Mouse (Mus musculus) CD4-positive helper T cell, adult 2 months (primary cell): ENCODE measurements around the gene Ndufa8.

Experiments used
- DNase-seq: peaks from one replicate; pipeline ENCODE4 v3.0.0-alpha.2; 2012; ENCODE audit warnings: low read depth, missing footprints, low spot score

Ndufa8 gene

DNA sequence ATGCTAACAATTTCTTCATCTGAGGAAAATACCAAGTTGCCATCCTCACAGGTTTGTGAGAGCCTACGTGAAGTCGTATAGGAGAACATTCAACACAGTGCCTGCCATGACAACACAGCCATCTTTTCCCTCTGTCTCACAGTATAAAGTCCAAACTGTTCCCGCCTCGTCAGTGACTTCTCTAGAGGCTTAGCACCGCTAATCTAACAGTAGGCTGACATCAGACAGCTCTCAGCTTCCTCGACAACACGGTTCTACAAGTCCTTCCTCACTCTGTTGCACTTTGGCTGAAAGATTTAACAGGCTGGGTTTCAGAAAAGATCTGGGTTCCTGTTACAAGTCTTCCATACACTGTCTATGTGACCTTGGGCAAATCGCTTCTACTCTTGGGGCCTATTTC lies 1.0 kb downstream of the Ndufa8 start:
- DNase-seq, result no peak

DNA sequence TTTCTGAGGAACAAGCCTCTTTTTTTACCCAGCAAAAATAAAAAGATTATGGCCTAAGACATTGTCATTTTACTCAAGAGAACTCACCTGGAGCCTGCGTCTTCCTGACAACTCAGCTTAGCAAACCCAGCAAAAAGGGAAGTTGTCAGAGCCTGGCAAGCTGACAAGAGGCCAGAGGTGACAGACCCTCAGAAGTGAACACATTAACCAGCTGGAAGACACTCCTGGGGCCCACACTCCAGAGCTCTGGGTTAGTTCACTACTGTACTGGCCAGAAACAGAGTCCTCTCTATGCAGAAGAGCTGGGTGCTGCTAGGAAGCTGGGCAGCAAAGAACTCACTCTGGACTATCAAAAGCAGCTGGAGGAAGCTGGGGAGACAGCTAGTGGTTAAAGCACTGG lies 8.3 kb downstream of the Ndufa8 start:
- no peak for DNase-seq

DNA sequence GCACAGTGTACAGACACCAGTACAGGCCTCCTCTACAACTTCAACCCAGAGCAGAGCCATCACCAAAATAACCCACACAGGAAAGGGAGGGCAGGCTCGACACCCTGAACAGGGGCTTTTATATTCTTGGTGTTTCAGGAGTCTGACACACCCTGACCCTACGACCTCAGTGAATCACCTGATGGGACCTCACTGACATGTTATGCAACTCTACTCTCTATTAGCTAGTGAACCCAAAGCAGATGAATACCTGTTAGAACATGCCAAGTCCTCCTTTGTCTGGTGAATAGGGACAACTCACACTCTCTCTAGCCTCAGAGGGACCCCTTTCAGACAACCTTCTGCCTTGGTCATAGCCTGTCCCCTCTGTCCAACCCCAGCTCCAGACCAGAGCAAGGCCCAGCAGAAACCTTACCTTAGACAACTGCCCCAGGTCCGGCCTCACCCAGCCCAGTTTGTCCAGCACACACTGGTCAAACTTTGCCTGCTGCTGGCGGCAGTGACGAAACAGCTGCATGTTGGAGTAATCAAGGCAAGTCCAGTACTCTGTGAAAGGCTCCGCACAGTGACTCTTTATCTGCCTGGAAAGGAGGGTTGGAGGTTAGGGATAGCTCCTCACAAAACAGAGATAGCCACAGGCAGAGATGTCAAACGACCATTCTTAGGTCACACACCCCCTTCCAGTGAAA lies 9.8 kb downstream of the Ndufa8 start:
- DNase-seq, result no peak

DNA sequence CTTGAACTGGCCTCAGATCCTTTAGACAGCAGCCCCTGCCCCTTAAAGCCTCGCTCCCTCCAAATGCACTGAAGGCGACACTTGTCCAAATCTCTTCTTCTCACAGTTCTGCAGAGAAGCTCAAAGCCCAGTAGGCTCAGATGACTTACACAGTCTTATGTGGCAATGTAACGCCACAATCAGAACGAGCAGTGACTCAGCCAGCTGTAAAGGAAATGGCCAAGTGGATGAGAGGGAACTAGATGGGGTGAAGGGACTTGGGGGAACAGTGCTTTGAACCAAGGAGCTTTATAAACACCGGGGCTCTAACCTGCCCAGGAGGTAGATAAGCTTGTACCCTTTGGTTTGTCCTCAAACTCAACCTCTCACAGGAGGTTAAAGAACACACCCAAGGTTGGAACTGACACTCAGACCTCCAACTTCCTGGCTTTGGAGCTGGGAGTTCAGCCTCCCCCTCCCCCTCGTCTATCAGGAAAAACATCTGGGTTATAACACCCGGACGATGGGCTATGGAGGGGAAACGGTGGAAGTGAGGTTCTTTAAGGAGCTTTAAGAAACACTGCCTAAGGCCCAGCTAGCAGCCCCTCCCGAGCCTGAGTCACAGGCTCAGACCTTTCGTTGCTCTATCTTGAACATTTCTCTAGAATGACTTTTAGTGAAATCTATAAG lies 13.7 kb downstream of the Ndufa8 start:
- DNase-seq, result no peak

DNA sequence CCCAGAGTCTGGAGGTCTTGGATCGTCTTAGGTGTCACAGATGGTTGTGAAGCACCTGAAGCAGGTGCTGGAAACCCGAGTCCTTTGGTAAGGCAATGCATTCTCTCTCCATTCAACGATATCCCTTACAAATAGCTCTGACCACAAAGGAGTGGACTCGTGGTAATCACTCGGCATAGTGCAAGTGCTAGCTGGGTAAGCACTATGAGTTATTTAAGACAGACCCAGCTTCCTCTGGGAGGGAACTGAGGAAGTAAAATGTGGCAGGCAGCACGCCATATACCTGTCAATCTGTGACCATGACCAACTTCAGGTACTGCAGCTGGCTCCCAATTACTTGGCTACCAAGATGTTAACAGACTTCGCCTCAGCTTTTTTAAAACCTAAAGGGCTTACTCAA lies 14.3 kb downstream of the Ndufa8 start:
- DNase-seq, result no peak

DNA sequence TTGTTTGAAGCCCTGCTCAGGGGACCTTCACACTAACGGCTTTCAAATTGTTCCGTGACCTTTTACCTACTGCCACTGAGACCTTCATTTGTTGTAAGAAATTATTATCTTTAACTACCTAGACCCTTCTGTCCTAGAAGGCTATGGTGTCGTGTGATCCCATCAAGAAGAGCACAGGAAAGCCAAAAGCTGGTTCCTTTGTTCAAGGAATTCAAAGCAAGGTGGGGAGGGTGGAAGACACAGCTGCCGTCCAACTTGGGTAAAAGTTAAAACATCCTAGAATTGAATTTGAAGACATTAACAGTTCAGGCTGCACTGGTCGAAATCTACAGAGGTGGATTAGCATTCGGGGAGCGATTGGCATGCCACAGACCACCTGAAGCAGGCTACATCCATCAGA lies 15.2 kb downstream of the Ndufa8 start:
- no peak for DNase-seq

DNA sequence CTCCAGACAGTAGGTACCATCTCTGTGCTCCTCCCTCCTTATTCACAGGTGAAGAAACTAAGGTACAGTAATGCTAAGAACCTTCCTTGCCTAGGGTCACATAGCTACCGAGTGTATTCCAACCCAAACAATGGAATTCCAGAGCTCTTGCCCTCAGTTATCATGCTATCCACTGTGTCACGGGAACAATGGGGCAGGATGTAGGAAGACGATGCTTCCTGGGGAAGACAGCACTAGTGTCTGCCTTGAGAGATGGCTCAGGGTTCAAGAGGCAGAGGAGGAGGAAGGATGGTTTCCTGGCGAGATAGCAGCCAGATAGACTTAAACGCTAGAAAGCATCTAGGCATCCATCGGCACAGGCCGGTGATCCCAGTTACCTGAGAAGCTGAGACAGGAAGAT lies 16.3 kb downstream of the Ndufa8 start:
- DNase-seq, result no peak

DNA sequence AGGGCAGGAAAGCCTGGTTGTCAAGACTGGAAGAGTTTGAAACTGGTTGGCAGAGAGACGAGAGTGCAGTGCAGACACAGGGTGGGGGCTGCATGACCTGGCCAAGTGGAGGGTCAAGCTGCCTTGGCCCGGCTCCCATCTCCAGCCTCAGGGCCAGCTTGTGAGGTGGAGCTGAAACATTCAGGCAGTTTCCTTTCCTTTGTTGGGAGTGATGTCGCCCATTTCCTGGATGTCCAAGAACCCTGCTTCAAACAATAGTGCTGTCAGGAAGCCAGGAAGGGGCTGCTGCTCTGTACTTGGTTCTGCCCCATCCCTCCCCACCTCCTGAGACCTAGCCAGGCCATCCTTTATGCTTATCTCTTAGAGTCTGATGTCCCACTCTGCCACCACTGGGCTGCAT lies 25.9 kb downstream of the Ndufa8 start:
- no peak for DNase-seq

DNA sequence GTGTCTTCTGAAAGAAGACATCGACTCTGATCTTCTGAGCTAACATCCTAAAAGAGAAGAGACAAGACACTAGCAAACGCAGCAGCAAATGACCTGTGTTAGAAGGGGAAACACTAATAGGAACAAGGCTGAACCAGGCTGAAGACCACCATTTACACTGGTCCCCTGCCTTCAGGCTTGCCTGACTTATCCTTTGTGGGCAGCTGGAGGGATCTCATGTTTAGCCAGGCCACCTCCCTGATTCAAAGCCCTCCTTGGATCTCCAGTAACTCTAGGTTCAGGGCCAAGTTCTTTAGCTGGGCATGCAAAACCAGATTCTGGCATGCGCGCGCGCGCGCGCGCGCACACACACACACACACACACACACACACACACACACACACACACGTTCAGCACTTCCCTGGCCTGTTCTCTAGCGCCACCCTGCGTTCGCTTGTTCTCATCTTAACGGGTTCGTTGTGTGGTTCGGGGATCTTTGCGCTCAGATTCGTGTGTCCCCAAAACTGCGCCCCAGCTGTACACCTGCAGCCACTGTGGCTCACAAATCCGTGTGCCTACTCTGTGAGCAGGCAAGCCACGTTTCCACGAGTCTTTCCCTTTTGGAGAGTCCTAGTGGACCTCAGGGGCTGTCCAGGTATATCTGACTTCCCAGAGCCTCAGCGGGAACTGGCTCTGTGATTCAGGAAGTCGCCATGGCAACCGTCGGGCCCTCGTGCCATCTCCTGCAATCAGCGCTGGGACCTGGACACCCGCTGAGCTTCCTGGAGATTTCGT lies 27.6 kb downstream of the Ndufa8 start:
- DNase-seq, result peak; percentile 56

DNA sequence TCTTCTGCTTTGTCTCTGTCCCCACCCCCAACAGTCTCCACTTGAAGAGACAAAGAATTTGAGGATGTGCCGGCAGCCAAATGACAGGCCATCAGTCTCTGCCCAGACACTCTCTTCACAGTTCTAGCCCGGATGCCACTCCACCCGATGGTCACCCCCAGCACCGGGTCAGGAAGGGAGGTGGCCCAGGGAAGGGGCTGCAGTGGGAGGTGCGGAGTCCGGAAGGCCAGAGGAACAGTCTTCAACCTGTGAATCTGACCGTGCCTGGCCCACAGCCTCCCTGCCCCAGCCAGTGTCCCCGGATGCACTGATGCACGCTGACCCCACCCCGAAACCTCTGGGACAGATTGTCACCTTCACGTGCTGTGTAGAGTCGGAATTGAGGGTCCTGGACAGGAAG lies 36.2 kb downstream of the Ndufa8 start:
- DNase-seq, result no peak

DNA sequence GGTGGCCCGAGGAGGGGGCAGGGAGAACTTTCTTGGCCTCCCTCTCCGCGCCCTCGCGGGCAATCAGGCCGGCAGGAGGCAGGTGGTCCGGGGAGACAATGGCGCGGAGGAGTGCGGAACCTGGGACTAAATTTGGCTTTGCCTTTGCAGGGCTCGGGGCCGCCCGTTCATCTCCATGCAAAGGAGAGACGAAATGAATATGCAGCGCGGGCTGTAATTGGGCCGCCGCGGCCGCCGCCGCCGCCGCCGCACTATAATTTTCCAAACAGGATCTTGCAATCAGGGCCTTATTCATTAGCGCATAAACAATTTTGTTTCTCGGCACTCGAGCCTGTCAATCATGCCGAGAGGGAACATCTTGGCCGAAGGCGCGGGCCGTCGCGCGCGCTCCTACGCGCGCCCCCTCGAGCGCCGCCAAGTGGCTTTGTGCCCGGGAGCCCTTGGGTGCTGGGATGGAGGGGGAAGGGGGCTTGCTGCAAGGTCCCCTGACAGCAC lies 37.8 kb downstream of the Ndufa8 start:
- no peak for DNase-seq

DNA sequence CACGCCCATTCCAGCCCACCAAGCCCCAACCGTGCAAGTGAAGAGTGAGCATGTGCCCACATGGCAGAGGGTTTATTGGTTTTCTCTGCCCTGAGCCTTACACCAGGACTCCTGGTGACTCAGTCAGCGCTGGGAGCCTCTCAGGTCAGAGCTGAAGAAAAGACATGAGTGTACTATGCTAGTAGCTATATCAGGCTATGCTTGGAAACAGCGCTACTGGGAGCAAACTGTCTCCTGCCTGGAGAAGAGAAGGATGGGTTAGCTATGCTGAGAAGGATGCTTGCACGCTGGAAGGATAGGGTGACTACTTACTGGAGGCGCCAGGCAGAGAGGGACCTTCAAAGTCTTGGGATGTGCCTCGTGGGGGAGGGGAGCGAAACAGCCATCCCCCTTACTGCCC lies 38.6 kb downstream of the Ndufa8 start:
- DNase-seq, result no peak

DNA sequence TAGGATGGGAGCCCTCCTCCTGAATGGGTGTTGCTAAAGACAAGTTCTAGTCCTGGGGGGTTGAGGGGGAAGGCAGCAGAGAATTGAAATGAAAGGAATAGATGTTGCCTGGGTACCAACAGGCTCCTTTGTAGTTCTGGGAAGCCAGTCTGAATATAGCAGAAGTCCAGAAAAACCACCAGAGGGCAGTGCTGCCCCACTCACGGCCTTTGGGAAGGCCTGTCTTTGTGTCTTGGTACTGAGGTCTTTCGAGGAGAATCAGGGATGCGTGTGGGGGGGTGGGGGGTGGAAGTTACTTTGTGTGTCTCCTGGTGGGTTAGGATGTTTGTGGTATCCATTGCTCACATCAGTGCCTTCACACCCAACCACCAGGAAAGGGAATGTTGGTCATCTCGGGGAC lies 39.8 kb downstream of the Ndufa8 start:
- DNase-seq, result peak; percentile 71

DNA sequence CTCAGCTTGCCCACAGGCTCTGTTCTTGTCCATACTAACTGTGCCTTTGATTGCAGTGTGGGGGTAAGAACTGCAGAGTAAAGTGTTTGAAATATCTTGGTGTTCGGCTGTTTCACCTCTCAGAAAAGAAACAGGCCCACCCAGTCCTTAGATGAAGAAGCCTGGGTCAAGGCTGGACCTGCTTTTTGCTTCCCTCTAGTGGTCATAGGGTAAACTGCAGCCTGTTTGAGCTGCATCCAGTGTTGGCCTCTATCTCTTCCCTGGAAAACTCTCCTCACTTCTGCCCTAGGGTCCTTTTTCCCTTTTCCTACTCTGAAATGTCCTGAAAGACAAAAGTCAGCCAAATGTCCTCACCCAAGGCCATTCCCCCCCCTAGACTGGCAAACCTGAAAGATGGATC lies 41.1 kb downstream of the Ndufa8 start:
- peak; percentile 25 for DNase-seq

DNA sequence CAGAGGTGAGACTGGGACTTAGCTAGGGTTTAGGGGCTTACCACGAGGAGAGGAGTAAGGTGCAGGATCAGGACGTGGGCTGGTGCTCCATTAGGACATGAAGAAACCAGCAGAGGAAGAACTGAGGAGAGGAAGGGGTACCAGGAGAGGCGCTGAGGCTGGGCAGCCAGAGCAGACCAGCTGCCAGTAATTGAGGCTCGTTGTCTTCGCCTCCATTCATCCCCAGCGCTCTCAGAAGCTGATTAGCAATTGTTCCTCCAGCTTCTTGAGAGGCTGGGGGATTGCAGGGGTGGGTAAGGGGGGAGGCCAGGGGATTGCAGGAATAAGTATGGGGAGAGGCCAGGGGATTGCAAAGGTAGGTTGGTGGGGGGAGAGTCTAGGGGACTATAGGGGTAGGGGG lies 47.0 kb downstream of the Ndufa8 start:
- no peak for DNase-seq

DNA sequence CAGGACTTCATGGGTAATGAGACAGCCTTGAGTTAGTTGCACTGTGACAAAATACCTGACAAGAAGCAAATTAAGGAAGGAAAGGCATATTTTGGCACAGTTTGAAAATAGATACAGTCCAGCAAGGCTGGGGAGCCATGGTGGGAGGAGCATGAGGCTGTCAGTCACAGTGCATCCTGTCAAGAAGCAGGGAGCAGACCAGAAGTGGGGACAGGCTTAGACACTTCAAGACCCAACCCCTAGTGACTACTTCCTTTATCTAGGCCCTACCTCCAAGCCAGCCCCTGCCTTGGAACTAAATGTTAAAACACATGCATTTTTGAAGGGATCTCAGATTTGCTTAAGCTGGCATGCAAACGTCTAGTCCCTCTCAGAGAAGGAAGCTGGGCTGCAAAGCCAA lies 48.8 kb downstream of the Ndufa8 start:
- DNase-seq, result no peak

DNA sequence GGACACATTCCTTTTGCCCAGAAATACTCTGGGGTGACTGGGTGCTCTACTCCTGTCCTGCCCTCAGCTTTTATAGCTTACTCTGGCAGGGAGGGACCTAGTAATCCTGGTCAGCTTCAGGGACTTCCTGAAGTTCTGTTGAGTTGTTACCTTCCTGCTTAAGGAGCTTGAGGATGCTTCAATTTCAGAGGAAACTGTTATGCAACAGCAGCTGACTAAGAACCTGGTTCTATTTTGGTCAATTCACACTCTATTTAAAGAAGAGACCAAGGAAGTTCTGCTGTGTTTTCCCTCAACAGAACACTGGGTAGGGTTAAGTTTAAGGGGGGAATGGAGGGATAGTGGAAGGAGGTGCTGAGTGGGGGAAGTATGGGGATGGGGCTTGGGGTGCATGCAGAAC lies 50.0 kb downstream of the Ndufa8 start:
- DNase-seq, result no peak

DNA sequence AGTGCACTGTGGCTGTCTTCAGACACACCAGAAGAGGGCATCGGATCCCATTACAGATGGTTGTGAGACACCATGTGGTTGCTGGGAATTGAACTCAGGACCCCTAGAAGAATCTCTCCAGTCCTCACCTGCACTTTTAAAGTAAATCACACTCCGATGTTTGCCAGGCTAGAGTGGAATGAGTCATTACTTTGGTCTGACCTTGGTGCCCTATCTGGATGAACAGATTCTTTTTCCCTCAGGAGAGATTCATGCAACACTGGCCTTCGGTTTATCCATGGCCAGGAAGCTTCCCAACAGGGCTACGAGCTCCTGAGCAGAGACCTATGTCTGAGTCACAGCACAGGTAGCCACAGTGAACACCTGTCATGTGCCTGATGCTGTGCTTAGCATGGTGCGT lies 50.8 kb downstream of the Ndufa8 start:
- no peak for DNase-seq

DNA sequence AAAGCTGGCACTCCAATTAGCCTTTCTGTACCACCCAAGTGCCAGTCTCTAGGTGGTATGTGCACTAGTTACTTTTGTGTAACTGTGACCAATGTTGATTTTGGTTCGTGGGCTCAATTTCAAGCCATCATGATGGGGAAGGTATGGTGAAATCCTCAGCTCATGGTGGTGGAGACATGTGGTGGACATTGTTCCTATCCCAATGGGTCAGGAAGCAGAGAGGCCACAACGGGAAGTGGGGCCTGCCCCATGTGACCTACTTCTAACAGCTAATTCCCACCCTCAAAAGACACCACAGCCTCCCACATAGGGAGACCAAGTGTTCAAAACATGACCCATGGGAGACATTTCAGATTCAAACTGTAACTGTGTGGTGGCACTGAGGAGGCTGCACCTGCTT lies 52.5 kb downstream of the Ndufa8 start:
- DNase-seq, result no peak

DNA sequence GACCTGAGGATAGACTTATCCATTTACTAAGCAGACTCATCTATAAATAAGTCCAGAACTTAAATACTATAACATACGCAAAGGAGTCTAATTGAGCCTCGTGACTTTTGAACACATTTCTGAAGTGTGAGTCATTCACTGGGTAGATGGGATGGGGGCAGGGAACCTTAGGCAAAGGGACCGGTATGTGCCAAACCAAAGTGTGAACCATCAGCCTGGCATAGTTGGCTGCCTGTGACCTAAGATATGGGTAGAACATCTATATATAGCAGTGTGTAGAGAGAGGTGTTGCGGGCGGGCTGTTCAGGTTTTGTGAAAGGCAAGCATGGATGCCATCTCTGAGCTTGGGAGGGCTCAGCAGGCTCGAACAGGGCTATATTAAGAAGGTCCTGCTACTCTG lies 54.9 kb downstream of the Ndufa8 start:
- DNase-seq, result no peak

DNA sequence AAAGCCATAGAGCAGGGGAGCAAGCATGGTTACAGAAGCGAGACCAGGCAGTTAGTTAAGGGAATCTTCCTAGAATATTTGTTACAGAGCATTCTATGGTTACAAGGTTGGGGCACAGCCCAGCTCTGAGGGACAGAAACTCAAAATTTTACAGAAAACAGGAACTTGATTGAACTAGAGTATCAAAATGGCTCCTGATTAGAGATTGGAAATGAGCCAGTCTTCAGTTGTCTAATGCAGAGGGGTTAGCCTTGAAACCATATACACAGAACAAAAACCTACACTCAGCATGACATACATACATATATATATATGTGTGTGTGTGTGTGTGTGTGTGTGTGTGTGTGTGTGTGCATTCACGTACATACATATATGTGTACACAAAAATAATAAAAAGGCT lies 55.7 kb downstream of the Ndufa8 start:
- DNase-seq, result no peak

DNA sequence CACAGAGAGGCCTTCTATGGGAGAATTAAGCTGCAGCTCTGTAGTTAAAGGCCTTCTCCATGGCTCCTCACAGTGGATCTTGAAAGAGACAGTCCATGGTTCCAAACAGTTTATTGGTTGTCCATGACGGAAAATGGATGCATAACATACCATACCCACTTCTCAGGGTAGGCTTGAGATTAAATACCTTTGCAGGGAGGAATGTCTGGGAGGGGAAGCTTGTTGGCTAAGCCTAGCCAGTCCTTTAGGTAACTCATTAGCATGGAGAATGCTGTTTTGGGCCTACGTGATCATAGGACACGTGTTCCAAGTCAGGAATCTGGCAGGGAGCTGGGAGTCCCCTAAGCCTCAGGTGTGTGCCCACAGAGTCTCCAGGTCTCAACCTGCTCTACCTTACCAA lies 56.9 kb downstream of the Ndufa8 start:
- DNase-seq, result no peak
